Mouse (Mus musculus) midbrain, embryonic 11.5 days (tissue): Measurements from ENCODE around the gene Cplane1. TPM values are rescaled to one million over a fixed set of nuclear protein-coding genes. Genes with fewer than 3 reads are reported as not detected.

ENCODE experiments used
- ATAC-seq: fragments of 200-750 bp; cut with Nextera tagmentation; 2 replicates; pipeline ENCODE4 v1.8.0; 2017; ENCODE audit warnings: moderate TSS enrichment, moderate library complexity; ENCODE audit not compliant: low FRiP score
- DNase-seq: peaks from one replicate; pipeline ENCODE4 v3.0.0; 2015; ENCODE audit warnings: low spot score; ENCODE audit errors: missing footprints
- H3K27ac ChIP-seq: fragments of 300-500 bp; sonication (generic); 2 replicates; pipeline ENCODE4 v1.5.1; 2014; ENCODE audit warnings: low read depth, low read length
- H3K27me3 ChIP-seq: fragments of 300-500 bp; sonication (generic); 2 replicates; pipeline ENCODE4 v1.6.1; 2014; ENCODE audit warnings: mild to moderate bottlenecking, low read length, moderate library complexity, mixed read lengths; ENCODE audit not compliant: control insufficient read depth, insufficient read depth
- H3K36me3 ChIP-seq: fragments of 300-500 bp; sonication (generic); 2 replicates; pipeline ENCODE4 v1.6.1; 2014; ENCODE audit warnings: mild to moderate bottlenecking, low read length, moderate library complexity, mixed read lengths; ENCODE audit not compliant: control insufficient read depth, insufficient read depth
- H3K4me1 ChIP-seq: fragments of 300-500 bp; sonication (generic); 2 replicates; pipeline ENCODE4 v1.6.1; 2014; ENCODE audit warnings: low read length; ENCODE audit not compliant: control insufficient read depth, insufficient read depth
- H3K4me2 ChIP-seq: fragments of 300-500 bp; sonication (generic); 2 replicates; pipeline ENCODE4 v1.6.1; 2014; ENCODE audit warnings: mild to moderate bottlenecking, moderate library complexity
- H3K4me3 ChIP-seq: fragments of 300-500 bp; sonication (generic); 2 replicates; pipeline ENCODE4 v1.5.1; 2014; ENCODE audit warnings: low read depth, low read length
- H3K9ac ChIP-seq: fragments of 300-500 bp; sonication (generic); 2 replicates; pipeline ENCODE4 v1.6.1; 2014; ENCODE audit warnings: low read length
- H3K9me3 ChIP-seq: fragments of 300-500 bp; sonication (generic); 2 replicates; pipeline ENCODE4 v1.6.1; 2016; ENCODE audit warnings: low read length; ENCODE audit not compliant: control insufficient read depth
- WGBS: fragments of 180-500 bp; shearing (Covaris S2); extraction: QIAGEN DNeasy Blood & Tissue Kit; methylation state at CpG from one replicate; pipeline ENCODE4 v1.1.7; 2014; 5-methylcytosine and 5-hydroxymethylcytosine counted together
- polyA plus RNA-seq: library from polyadenylated mRNA; unstranded; fragments of >200 nt; fragmentation: Nextera tagmentation; extraction: Ambion mirVana; gene quantifications from 2 replicates; pipeline ENCODE4 v1.2.1, GENCODE M21; 2014

Gene Cplane1
- polyA plus RNA-seq, 1 experiment from 2014 or later, result 11.4 TPM

DNA sequence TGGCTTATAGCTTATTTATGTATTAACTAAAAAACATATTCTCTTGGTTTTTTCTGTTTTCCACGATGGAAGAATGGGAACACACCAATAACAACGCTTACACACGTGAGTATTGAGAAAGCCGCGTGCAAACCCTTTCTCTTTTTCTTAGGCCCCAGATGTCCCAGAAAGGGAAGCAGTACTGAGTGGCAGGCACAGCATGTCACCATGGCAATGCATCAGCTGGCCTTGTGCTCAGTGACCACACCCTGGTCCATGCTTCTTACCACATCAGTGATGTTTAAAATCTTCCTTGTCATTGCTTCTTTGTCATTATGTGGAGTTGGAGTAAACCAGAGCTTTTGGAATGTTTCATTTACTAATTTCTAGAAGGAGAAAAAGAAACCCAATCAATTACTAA, 150.3 kb downstream of the Cplane1 start:
- no peak for ATAC-seq
- Histone ChIP-seq H3K27ac (no peak overlapping the region), H3K4me2 (no peak overlapping the region), H3K9me3 (no peaks in the 10 kb centered on the region), H3K27me3 (no peaks in the 10 kb centered on the region), H3K4me3 (no peak overlapping the region), H3K9ac (no peak overlapping the region), H3K36me3 (peaks cover 10% of the 10 kb centered on the region), H3K4me1 (no peaks in the 10 kb centered on the region)
- no peak for DNase-seq
- 97% methylated on average over 5 of the region's 5 CpGs for WGBS

Other genes with a start within 250 kb of the Cplane1 start
- gene Wdr70, start 69.9 kb upstream of the Cplane1 start, polyA plus RNA-seq, result 81.5 and 82.2 TPM in 2 replicates
- 29.8 and 32.2 TPM in 2 replicates for gene Nup155, start 59.8 kb upstream of the Cplane1 start, polyA plus RNA-seq